ENCODE assay signal across 25 mouse cellular contexts in genomic region chr4:148855527-148855926, GRCm38 (mm10). TPM values are rescaled to one million over a fixed set of nuclear protein-coding genes. Genes with fewer than 3 reads are reported as not detected.
DNase-seq lines count a peak whose midpoint lies in the region; ATAC-seq and TF ChIP-seq lines count a peak whose summit lies in the region.
"Had no signal": no experiment of that assay in that cellular context is flagged by ENCODE, and none has a peak within 500 bp of the region (broad histone marks: within the 10 kb centered on the region; RNA-seq: fewer than 3 reads in every experiment).

No protein-coding gene starts in this region.

- in situ Hi-C loops in ES-E14 (cut with MboI; ENCODE audit: low sequenced_read_pairs in 2 of 2, unreplicated experiment in 2 of 2) = no loop called here

- peak overlapping the region; percentile 6; the same call in 1 of the 2 replicates for H3K27ac ChIP-seq in heart, embryonic 12.5 days (ENCODE audit: poor library complexity, severe bottlenecking)
- no peak overlapping the region for H3K27ac ChIP-seq in heart, embryonic 11.5 days (ENCODE audit: low read depth, low read length)
- peak overlapping the region; percentile 62; the same call in 1 of the 2 replicates for H3K27ac ChIP-seq in hindbrain, embryonic 10.5 days
- H3K27ac ChIP-seq in hindbrain, postnatal 0 days = no peak overlapping the region
- H3K27ac ChIP-seq in ES-Bruce4 (ENCODE audit: insufficient read depth, low read length) (peak overlapping the region; percentile 79), ES-E14 (ENCODE audit: insufficient read depth, low read depth, low read length, poor library complexity, severe bottlenecking) (peak overlapping the region; percentile 17; the same call in 1 of the 2 replicates)
- H3K27ac ChIP-seq: intestine, embryonic 15.5 days; kidney, postnatal 0 days; limb, embryonic 13.5 days; lung, embryonic 15.5 days; midbrain, embryonic 10.5 days; midbrain, embryonic 15.5 days had no signal

- no peak overlapping the region for H3K4me2 ChIP-seq in heart, embryonic 12.5 days
- no peak overlapping the region for H3K4me2 ChIP-seq in heart, embryonic 11.5 days
- H3K4me2 ChIP-seq in hindbrain, postnatal 0 days (ENCODE audit: low read depth, low read length) = no peak overlapping the region
- H3K4me2 ChIP-seq: intestine, embryonic 15.5 days; limb, embryonic 13.5 days; liver, embryonic 11.5 days; lung, embryonic 15.5 days; midbrain, embryonic 15.5 days had no signal

- intact Hi-C loops in left cerebral cortex, postnatal 4 days (cut with DNase I) = no loop called here

- TF ChIP-seq CTCF in hindbrain, postnatal 0 days (IDR thresholded peaks at IDR 0.05; ENCODE audit: low read depth) = no peak
- no peak for TF ChIP-seq CTCF in ES-Bruce4 (IDR thresholded peaks at IDR 0.05; ENCODE audit: low read depth, low read length)

- peaks cover 86% of the 10 kb centered on the region for H3K4me1 ChIP-seq in heart, embryonic 12.5 days (replicated peaks)
- peaks cover 44% of the 10 kb centered on the region for H3K4me1 ChIP-seq in heart, embryonic 11.5 days (ENCODE audit: control insufficient read depth, insufficient read depth, low read length)
- peaks cover 82% of the 10 kb centered on the region for H3K4me1 ChIP-seq in hindbrain, embryonic 10.5 days (replicated peaks)
- H3K4me1 ChIP-seq in hindbrain, postnatal 0 days (ENCODE audit: insufficient read depth, low read length) = peaks cover 4% of the 10 kb centered on the region; the same call in 1 of the 2 replicates
- peaks cover 20% of the 10 kb centered on the region for H3K4me1 ChIP-seq in ES-Bruce4 (ENCODE audit: control insufficient read depth, insufficient read depth, low read length)
- H3K4me1 ChIP-seq in ES-E14 (ENCODE audit: control insufficient read depth in 2 of 2, insufficient read depth in 2 of 2, low read length in 2 of 2, poor library complexity in 1 of 2) = peaks cover 3 to 38% of the 10 kb centered on the region in 2 experiments; a peak in 2 of 4 replicates

- ATAC-seq in heart, embryonic 12.5 days (ENCODE audit: insufficient number of reproducible peaks, low FRiP score) = no peak
- ATAC-seq in heart, embryonic 11.5 days (replicated peaks; ENCODE audit: insufficient number of reproducible peaks, low FRiP score, low TSS enrichment) = no peak
- no peak for ATAC-seq in hindbrain, postnatal 0 days
- ATAC-seq: activated CD4-positive, CD25-positive, alpha-beta regulatory T cell, adult 4 months; forebrain, embryonic 14.5 days; hindbrain, embryonic 16.5 days; intestine, embryonic 15.5 days; midbrain, embryonic 15.5 days had no signal

- no peak for DNase-seq in hindbrain, embryonic 10.5 days (ENCODE audit: low spot score)
- no peak for DNase-seq in hindbrain, postnatal 0 days (ENCODE audit: low spot score)
- no peak for DNase-seq in ES-E14 (ENCODE audit: low read depth, low spot score)
- no peak for DNase-seq in thymus, postnatal 4 days
- DNase-seq in left cerebral cortex, postnatal 4 days = no peak
- DNase-seq: adrenal gland, adult 2 months; adrenal gland, postnatal 36 days; B cell, adult 2 months; cerebellum, adult 2 months; cerebellum, postnatal 14 days; kidney, adult 8-10 months had no signal

- H3K9me3 ChIP-seq in heart, embryonic 12.5 days (replicated peaks) = no peaks in the 10 kb centered on the region
- H3K9me3 ChIP-seq in heart, embryonic 11.5 days (replicated peaks; ENCODE audit: control insufficient read depth, low read length) = no peaks in the 10 kb centered on the region
- no peaks in the 10 kb centered on the region for H3K9me3 ChIP-seq in hindbrain, embryonic 10.5 days
- H3K9me3 ChIP-seq in hindbrain, postnatal 0 days (ENCODE audit: low read length) = no peaks in the 10 kb centered on the region
- no peaks in the 10 kb centered on the region for H3K9me3 ChIP-seq in ES-Bruce4 (replicated peaks; ENCODE audit: control insufficient read depth, insufficient read depth, low read length, poor library complexity, severe bottlenecking)
- no peaks in the 10 kb centered on the region for H3K9me3 ChIP-seq in ES-E14 (ENCODE audit: control insufficient read depth, insufficient read depth, low read depth, low read length)
- H3K9me3 ChIP-seq: intestine, embryonic 15.5 days; limb, embryonic 13.5 days; lung, embryonic 15.5 days; midbrain, embryonic 10.5 days; midbrain, embryonic 15.5 days had no signal

- no peak overlapping the region for H3K4me3 ChIP-seq in heart, embryonic 12.5 days
- H3K4me3 ChIP-seq in heart, embryonic 11.5 days (ENCODE audit: low read depth, low read length) = no peak overlapping the region
- no peak overlapping the region for H3K4me3 ChIP-seq in hindbrain, embryonic 10.5 days
- H3K4me3 ChIP-seq in hindbrain, postnatal 0 days (ENCODE audit: low read length) = no peak overlapping the region
- H3K4me3 ChIP-seq in ES-Bruce4 (ENCODE audit: low read depth, low read length) (no peak overlapping the region), ES-E14 (ENCODE audit: insufficient read depth in 1 of 2, low read depth in 1 of 2, low read length in 2 of 2, poor library complexity in 1 of 2, severe bottlenecking in 1 of 2) (no peak overlapping the region)
- H3K4me3 ChIP-seq: erythroblast, embryonic 14.5 days; intestine, embryonic 15.5 days; limb, embryonic 13.5 days; lung, embryonic 15.5 days; midbrain, embryonic 10.5 days; midbrain, embryonic 15.5 days had no signal

- no peak overlapping the region for H3K9ac ChIP-seq in heart, embryonic 12.5 days
- H3K9ac ChIP-seq in heart, embryonic 11.5 days (ENCODE audit: low read depth, low read length) = no peak overlapping the region
- H3K9ac ChIP-seq in hindbrain, postnatal 0 days (replicated peaks; ENCODE audit: low read length) = no peak overlapping the region
- H3K9ac ChIP-seq in ES-Bruce4 (ENCODE audit: low read depth, poor library complexity, severe bottlenecking) (no peak overlapping the region), ES-E14 (ENCODE audit: insufficient read depth, low read depth, low read length, poor library complexity, severe bottlenecking) (no peak overlapping the region)
- H3K9ac ChIP-seq: intestine, embryonic 15.5 days; limb, embryonic 13.5 days; lung, embryonic 15.5 days; midbrain, embryonic 15.5 days had no signal

- 59% methylated on average over 5 of the region's 5 CpGs for WGBS in heart, embryonic 12.5 days
- 62% methylated on average over 5 of the region's 5 CpGs for WGBS in heart, embryonic 11.5 days (ENCODE audit: insufficient replicate concordance)
- 77% methylated on average over 5 of the region's 5 CpGs for WGBS in hindbrain, embryonic 10.5 days
- 74% methylated on average over 5 of the region's 5 CpGs for WGBS in hindbrain, postnatal 0 days

- peak; percentile 99 for TF ChIP-seq EP300 in ES-Bruce4 (IDR thresholded peaks at IDR 0.05; ENCODE audit: insufficient read depth, low read depth, low read length)

- no peak for TF ChIP-seq POLR2A in ES-Bruce4 (IDR thresholded peaks at IDR 0.05; ENCODE audit: insufficient read depth, low read length)

- H3K27me3 ChIP-seq in heart, embryonic 12.5 days (replicated peaks) = peaks cover 14% of the 10 kb centered on the region
- H3K27me3 ChIP-seq in heart, embryonic 11.5 days (ENCODE audit: control insufficient read depth, insufficient read depth, low read length) = peaks cover 10% of the 10 kb centered on the region
- peaks cover 96% of the 10 kb centered on the region for H3K27me3 ChIP-seq in hindbrain, embryonic 10.5 days (ENCODE audit: insufficient read depth, poor library complexity, severe bottlenecking)
- peaks cover 44% of the 10 kb centered on the region for H3K27me3 ChIP-seq in hindbrain, postnatal 0 days (ENCODE audit: insufficient read depth, low read length)
- H3K27me3 ChIP-seq in ES-Bruce4 (ENCODE audit: control insufficient read depth, insufficient read depth, low read length, poor library complexity, severe bottlenecking) = no peaks in the 10 kb centered on the region

- no peaks in the 10 kb centered on the region for H3K36me3 ChIP-seq in heart, embryonic 12.5 days
- no peaks in the 10 kb centered on the region for H3K36me3 ChIP-seq in heart, embryonic 11.5 days (ENCODE audit: control insufficient read depth, insufficient read depth, low read length)
- H3K36me3 ChIP-seq in hindbrain, embryonic 10.5 days = no peaks in the 10 kb centered on the region
- H3K36me3 ChIP-seq in hindbrain, postnatal 0 days (ENCODE audit: insufficient read depth, low read length) = no peaks in the 10 kb centered on the region
- no peaks in the 10 kb centered on the region for H3K36me3 ChIP-seq in ES-Bruce4 (ENCODE audit: control insufficient read depth, insufficient read depth, low read length, poor library complexity, severe bottlenecking)
- no peaks in the 10 kb centered on the region for H3K36me3 ChIP-seq in ES-E14 (ENCODE audit: control insufficient read depth, insufficient read depth, low read length, poor library complexity, severe bottlenecking)
- H3K36me3 ChIP-seq: intestine, embryonic 15.5 days; limb, embryonic 13.5 days; lung, embryonic 15.5 days; midbrain, embryonic 10.5 days; midbrain, embryonic 15.5 days had no signal

TF ChIP-seq in ES-E14, 5 proteins besides CTCF, POLR2A, EP300 and RAD21:
- TF ChIP-seq CHD2 (IDR thresholded peaks at IDR 0.05; ENCODE audit: low read depth, low read length) (no peak), ZC3H11A (IDR thresholded peaks at IDR 0.05; ENCODE audit: borderline replicate concordance, low read depth, low read length) (no peak), HCFC1 (IDR thresholded peaks at IDR 0.05; ENCODE audit: borderline replicate concordance, insufficient read depth, low read length) (no peak), ZNF384 (IDR thresholded peaks at IDR 0.05; ENCODE audit: low read depth, low read length) (no peak), MAFK (IDR thresholded peaks at IDR 0.05; ENCODE audit: insufficient read depth, low read depth, low read length) (no peak)

RNA-seq across cellular contexts. Expression of gene Casz1, which starts 51.3 kb away (rescaled TPM):
- 23.6 and 26.1 TPM in 2 replicates for polyA plus RNA-seq in heart, embryonic 12.5 days (2016; fragmentation: Nextera tagmentation; extraction: Ambion mirVana)
- polyA plus RNA-seq in heart, embryonic 11.5 days (2014; fragmentation: Nextera tagmentation; extraction: Ambion mirVana) = 15.1 and 19.9 TPM in 2 replicates
- 13.8 and 14.4 TPM in 2 replicates for polyA plus RNA-seq in hindbrain, embryonic 10.5 days (2016; fragmentation: Nextera tagmentation; extraction: Ambion mirVana)
- 6.3 and 7.2 TPM in 2 replicates for total RNA-seq in hindbrain, postnatal 0 days (2014; rRNA removed)
- polyA plus RNA-seq in hindbrain, postnatal 0 days (2015; fragmentation: Nextera tagmentation; extraction: Ambion mirVana) = 2.3 and 3.2 TPM in 2 replicates
- 13.8 and 15.6 TPM in 2 replicates for polyA plus RNA-seq in ES-Bruce4 (2011; ENCODE audit: insufficient read depth, insufficient read length, low read depth, missing spikeins)
- total RNA-seq in ES-E14 (2012; rRNA removed) = 4.0 and 11.0 TPM in 2 replicates
- total RNA-seq in left cerebral cortex, postnatal 4 days (2021) = 1 to 10 TPM; 1.1 to 2.4 TPM

Comparison
In these comparisons a context has a peak if more than half of its experiments do, and no peak if none do; other contexts are left out.
1. H3K27ac ChIP-seq: peak in heart, embryonic 12.5 days (single experiment), hindbrain, embryonic 10.5 days (single experiment), ES-Bruce4 (single experiment) and ES-E14 (single experiment); none in heart, embryonic 11.5 days (single experiment) and hindbrain, postnatal 0 days (single experiment).